Mouse (Mus musculus): ENCODE results near the gene Tec. TPM values are rescaled to one million over a fixed set of nuclear protein-coding genes. Genes with fewer than 3 reads are reported as not detected.

Gene Tec
- polyA plus RNA-seq, 1 experiment from 2014 or later = 3.2 TPM

GRCm38 (mm10) chr5:72882412-72882765 is 14.1 kb upstream of the Tec start:
- 75% methylated on average over 2 of the region's 2 CpGs for WGBS
- H3K4me3 ChIP-seq (ENCODE audit: low read depth, low read length) = no peak overlapping the region
- no peak overlapping the region for H3K9ac ChIP-seq (replicated peaks; ENCODE audit: low read length)
- no peaks in the 10 kb centered on the region for H3K27me3 ChIP-seq (ENCODE audit: control insufficient read depth, insufficient read depth, low read length)
- ATAC-seq (replicated peaks; ENCODE audit: insufficient number of reproducible peaks, low FRiP score, low TSS enrichment, low read depth) = no peak
- no peaks in the 10 kb centered on the region for H3K36me3 ChIP-seq (replicated peaks; ENCODE audit: control insufficient read depth, insufficient read depth, low read depth, low read length)
- no peak overlapping the region for H3K27ac ChIP-seq (replicated peaks; ENCODE audit: low read depth, low read length)
- H3K9me3 ChIP-seq (replicated peaks; ENCODE audit: control insufficient read depth, low read length) = no peaks in the 10 kb centered on the region
- H3K4me1 ChIP-seq (ENCODE audit: control insufficient read depth, insufficient read depth, low read length) = no peaks in the 10 kb centered on the region
- no peak overlapping the region for H3K4me2 ChIP-seq (ENCODE audit: low read depth, low read length)
- no peak for DNase-seq (ENCODE audit: low spot score)

DNA sequence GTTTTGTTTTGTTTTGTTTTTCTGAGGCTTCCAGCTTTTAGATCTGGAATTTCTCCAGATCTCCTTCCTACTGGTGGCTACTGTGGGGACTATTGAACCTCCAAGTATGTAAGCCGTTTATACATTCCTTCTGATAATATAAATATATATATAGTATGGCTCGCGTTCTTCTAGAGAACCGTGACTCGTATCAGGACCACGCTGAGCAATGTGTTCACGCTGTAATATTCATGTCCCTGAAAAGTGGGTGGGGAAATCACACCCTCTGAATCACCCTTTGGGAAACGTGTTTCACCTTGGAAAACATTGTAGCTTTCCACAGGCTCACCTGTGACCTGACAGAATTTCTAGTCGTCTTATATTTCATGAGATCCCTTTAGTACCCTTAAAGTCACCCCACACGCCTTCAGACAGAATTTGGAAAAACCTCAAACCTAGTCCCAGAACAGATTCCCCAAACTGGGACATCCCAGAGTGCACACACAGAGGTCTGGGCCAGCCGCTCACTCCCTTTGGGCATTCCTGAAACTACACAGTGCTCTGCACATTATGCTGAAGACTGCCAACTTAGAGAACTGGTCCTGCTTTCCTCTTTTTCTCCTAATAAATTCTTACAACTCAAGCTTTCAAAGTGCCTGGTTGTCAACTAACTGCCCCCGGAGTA is 13.6 kb upstream of the Tec start:
- no peak for ATAC-seq (replicated peaks; ENCODE audit: insufficient number of reproducible peaks, low FRiP score, low TSS enrichment, low read depth)
- H3K4me3 ChIP-seq (ENCODE audit: low read depth, low read length) = no peak overlapping the region
- no peaks in the 10 kb centered on the region for H3K9me3 ChIP-seq (replicated peaks; ENCODE audit: control insufficient read depth, low read length)
- H3K9ac ChIP-seq (replicated peaks; ENCODE audit: low read length) = no peak overlapping the region
- H3K36me3 ChIP-seq (replicated peaks; ENCODE audit: control insufficient read depth, insufficient read depth, low read depth, low read length) = no peaks in the 10 kb centered on the region
- DNase-seq (ENCODE audit: low spot score) = no peak
- no peak overlapping the region for H3K4me2 ChIP-seq (ENCODE audit: low read depth, low read length)
- no peaks in the 10 kb centered on the region for H3K27me3 ChIP-seq (ENCODE audit: control insufficient read depth, insufficient read depth, low read length)
- 85% methylated on average over 12 of the region's 12 CpGs for WGBS
- no peaks in the 10 kb centered on the region for H3K4me1 ChIP-seq (ENCODE audit: control insufficient read depth, insufficient read depth, low read length)
- no peak overlapping the region for H3K27ac ChIP-seq (replicated peaks; ENCODE audit: low read depth, low read length)

DNA sequence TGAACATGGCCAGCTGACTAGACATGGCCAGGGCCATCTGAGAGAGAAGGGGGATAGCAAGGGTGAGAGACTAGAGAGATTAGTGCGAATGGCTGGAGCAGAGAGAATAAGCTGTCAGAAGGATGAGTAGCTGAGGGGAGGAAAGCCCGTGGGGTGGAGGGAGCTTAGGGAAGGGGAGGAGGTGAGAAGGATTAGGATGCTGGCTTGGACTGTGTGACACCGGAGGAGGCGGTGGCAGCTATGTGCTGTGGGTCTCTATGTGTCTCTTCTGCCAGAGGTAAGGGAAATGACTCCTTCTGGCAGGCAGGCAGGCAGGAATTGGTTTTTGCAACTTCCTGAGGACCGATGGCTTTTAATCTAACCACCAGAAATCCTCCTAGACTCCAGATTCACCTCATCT is 11.5 kb upstream of the Tec start:
- WGBS = 34% methylated on average over 5 of the region's 5 CpGs
- no peaks in the 10 kb centered on the region for H3K9me3 ChIP-seq (replicated peaks; ENCODE audit: control insufficient read depth, low read length)
- DNase-seq (ENCODE audit: low spot score) (no peak), ATAC-seq (replicated peaks; ENCODE audit: insufficient number of reproducible peaks, low FRiP score, low TSS enrichment, low read depth) (no peak)
- H3K27me3 ChIP-seq (ENCODE audit: control insufficient read depth, insufficient read depth, low read length) = peaks cover 2% of the 10 kb centered on the region; the same call in 1 of the 2 replicates
- no peaks in the 10 kb centered on the region for H3K4me1 ChIP-seq (ENCODE audit: control insufficient read depth, insufficient read depth, low read length)
- H3K9ac ChIP-seq (replicated peaks; ENCODE audit: low read length) = no peak overlapping the region
- H3K36me3 ChIP-seq (replicated peaks; ENCODE audit: control insufficient read depth, insufficient read depth, low read depth, low read length) = no peaks in the 10 kb centered on the region
- H3K27ac ChIP-seq (replicated peaks; ENCODE audit: low read depth, low read length) = no peak overlapping the region
- H3K4me3 ChIP-seq (ENCODE audit: low read depth, low read length) = no peak overlapping the region
- no peak overlapping the region for H3K4me2 ChIP-seq (ENCODE audit: low read depth, low read length)

- DNase-seq (ENCODE audit: low spot score) = no peak
- Histone ChIP-seq H3K27me3 (ENCODE audit: control insufficient read depth, insufficient read depth, low read length) (peaks cover 14% of the 10 kb centered on the region), H3K9ac (replicated peaks; ENCODE audit: low read length) (no peak overlapping the region), H3K4me3 (ENCODE audit: low read depth, low read length) (no peak overlapping the region), H3K9me3 (replicated peaks; ENCODE audit: control insufficient read depth, low read length) (no peaks in the 10 kb centered on the region), H3K4me1 (ENCODE audit: control insufficient read depth, insufficient read depth, low read length) (no peaks in the 10 kb centered on the region), H3K36me3 (replicated peaks; ENCODE audit: control insufficient read depth, insufficient read depth, low read depth, low read length) (no peaks in the 10 kb centered on the region), H3K4me2 (ENCODE audit: low read depth, low read length) (no peak overlapping the region), H3K27ac (replicated peaks; ENCODE audit: low read depth, low read length) (no peak overlapping the region)
- WGBS = 81% methylated on average over 4 of the region's 4 CpGs
- ATAC-seq (replicated peaks; ENCODE audit: insufficient number of reproducible peaks, low FRiP score, low TSS enrichment, low read depth) = no peak
These were observed 2.8 kb upstream of the Tec start for GRCm38 (mm10) chr5:72871114-72871513.

- no peak overlapping the region for H3K27ac ChIP-seq (replicated peaks; ENCODE audit: low read depth, low read length)
- no peaks in the 10 kb centered on the region for H3K9me3 ChIP-seq (replicated peaks; ENCODE audit: control insufficient read depth, low read length)
- H3K4me3 ChIP-seq (ENCODE audit: low read depth, low read length) = no peak overlapping the region
- no peak for ATAC-seq (replicated peaks; ENCODE audit: insufficient number of reproducible peaks, low FRiP score, low TSS enrichment, low read depth)
- H3K4me2 ChIP-seq (ENCODE audit: low read depth, low read length) = no peak overlapping the region
- DNase-seq (ENCODE audit: low spot score) = no peak
- peaks cover 14% of the 10 kb centered on the region for H3K27me3 ChIP-seq (ENCODE audit: control insufficient read depth, insufficient read depth, low read length)
- no peaks in the 10 kb centered on the region for H3K36me3 ChIP-seq (replicated peaks; ENCODE audit: control insufficient read depth, insufficient read depth, low read depth, low read length)
- H3K9ac ChIP-seq (replicated peaks; ENCODE audit: low read length) = no peak overlapping the region
- 69% methylated on average over 14 of the region's 14 CpGs for WGBS
- no peaks in the 10 kb centered on the region for H3K4me1 ChIP-seq (ENCODE audit: control insufficient read depth, insufficient read depth, low read length)
These were observed 1.7 kb upstream of the Tec start for GRCm38 (mm10) chr5:72869779-72870608.

DNA sequence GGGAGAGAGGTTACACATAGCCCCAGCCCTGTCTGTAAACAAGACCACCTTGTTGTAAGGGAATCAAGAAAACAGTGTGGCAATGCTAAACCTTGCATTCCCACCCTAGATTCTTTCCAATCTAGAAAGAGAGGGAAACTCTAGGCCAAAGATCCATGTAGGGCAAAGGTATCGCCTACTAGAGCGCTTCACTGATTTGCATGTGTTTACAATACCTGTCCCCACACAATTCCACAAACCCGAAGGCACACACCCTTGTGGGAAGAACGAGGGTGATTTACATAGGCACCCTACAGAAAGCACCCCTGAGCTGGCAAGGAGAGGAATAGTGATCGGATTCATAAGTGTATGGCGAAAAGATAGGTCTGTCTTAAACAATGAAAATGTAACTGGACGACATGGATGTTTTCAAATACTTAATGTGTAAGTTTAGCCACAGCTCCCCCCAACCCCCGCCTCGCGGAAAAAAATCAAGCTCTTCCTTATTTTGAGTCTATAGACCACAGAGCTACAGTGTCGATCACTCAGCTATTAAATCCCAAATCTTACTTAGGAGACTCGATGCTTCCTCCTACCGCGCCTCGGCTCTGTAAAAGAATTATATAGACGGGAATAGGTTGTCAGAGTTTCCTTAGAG is 1.1 kb downstream of the Tec start:
- ATAC-seq (replicated peaks; ENCODE audit: insufficient number of reproducible peaks, low FRiP score, low TSS enrichment, low read depth) (no peak), DNase-seq (ENCODE audit: low spot score) (no peak)
- no peak overlapping the region for H3K4me3 ChIP-seq (ENCODE audit: low read depth, low read length)
- WGBS = 26% methylated on average over 16 of the region's 16 CpGs
- no peaks in the 10 kb centered on the region for H3K4me1 ChIP-seq (ENCODE audit: control insufficient read depth, insufficient read depth, low read length)
- no peak overlapping the region for H3K4me2 ChIP-seq (ENCODE audit: low read depth, low read length)
- no peak overlapping the region for H3K27ac ChIP-seq (replicated peaks; ENCODE audit: low read depth, low read length)
- H3K36me3 ChIP-seq (replicated peaks; ENCODE audit: control insufficient read depth, insufficient read depth, low read depth, low read length) = no peaks in the 10 kb centered on the region
- H3K9ac ChIP-seq (replicated peaks; ENCODE audit: low read length) = no peak overlapping the region
- peaks cover 14% of the 10 kb centered on the region for H3K27me3 ChIP-seq (ENCODE audit: control insufficient read depth, insufficient read depth, low read length)
- H3K9me3 ChIP-seq (replicated peaks; ENCODE audit: control insufficient read depth, low read length) = no peaks in the 10 kb centered on the region

GRCm38 (mm10) chr5:72866260-72866905 is 1.9 kb downstream of the Tec start:
- ATAC-seq (replicated peaks; ENCODE audit: insufficient number of reproducible peaks, low FRiP score, low TSS enrichment, low read depth) (no peak), DNase-seq (ENCODE audit: low spot score) (no peak)
- WGBS = 54% methylated on average over 6 of the region's 6 CpGs
- H3K4me2 ChIP-seq (ENCODE audit: low read depth, low read length) = no peak overlapping the region
- no peak overlapping the region for H3K4me3 ChIP-seq (ENCODE audit: low read depth, low read length)
- H3K36me3 ChIP-seq (replicated peaks; ENCODE audit: control insufficient read depth, insufficient read depth, low read depth, low read length) = no peaks in the 10 kb centered on the region
- no peaks in the 10 kb centered on the region for H3K4me1 ChIP-seq (ENCODE audit: control insufficient read depth, insufficient read depth, low read length)
- no peak overlapping the region for H3K27ac ChIP-seq (replicated peaks; ENCODE audit: low read depth, low read length)
- peaks cover 14% of the 10 kb centered on the region for H3K27me3 ChIP-seq (ENCODE audit: control insufficient read depth, insufficient read depth, low read length)
- H3K9me3 ChIP-seq (replicated peaks; ENCODE audit: control insufficient read depth, low read length) = no peaks in the 10 kb centered on the region
- H3K9ac ChIP-seq (replicated peaks; ENCODE audit: low read length) = no peak overlapping the region

All from embryonic facial prominence, embryonic 11.5 days (tissue).